In the genomic region with DNA sequence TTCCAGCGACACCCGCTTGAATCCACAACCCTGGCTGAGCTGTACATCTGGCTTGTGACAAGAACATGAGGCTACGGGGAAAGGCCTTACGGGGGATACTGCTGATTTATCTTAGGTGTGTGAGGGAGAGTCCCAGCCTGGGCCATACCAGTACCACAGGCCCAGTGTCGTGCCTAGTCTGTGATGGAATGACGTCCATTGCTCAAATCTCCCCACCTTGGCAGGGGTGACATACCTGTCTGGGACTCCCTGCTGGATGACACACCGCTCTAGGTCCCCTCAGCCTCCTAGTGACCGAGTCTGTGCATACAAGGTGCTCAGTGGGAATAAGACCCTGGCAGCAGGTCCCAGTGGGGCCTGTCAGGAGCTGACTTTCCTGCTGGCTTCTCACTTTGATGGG, we compare ENCODE assay signal across 22 mouse cellular contexts. TPM values are rescaled to one million over a fixed set of nuclear protein-coding genes. Genes with fewer than 3 reads are reported as not detected.
"Had no signal": no experiment of that assay in that cellular context is flagged by ENCODE, and none has a peak within 500 bp of the region (broad histone marks: within the 10 kb centered on the region; RNA-seq: fewer than 3 reads in every experiment).

No protein-coding gene starts in this region.

- H3K4me3 ChIP-seq: kidney, embryonic 15.5 days; left cerebral cortex, adult 2 months; liver, embryonic 13.5 days had no signal

- H3K27me3 ChIP-seq: kidney, embryonic 15.5 days; liver, embryonic 13.5 days had no signal

- H3K9ac ChIP-seq: kidney, embryonic 15.5 days; liver, embryonic 13.5 days had no signal

- H3K4me2 ChIP-seq: kidney, embryonic 15.5 days; midbrain, embryonic 11.5 days had no signal

- H3K9me3 ChIP-seq: kidney, embryonic 15.5 days; liver, embryonic 13.5 days had no signal

- H3K27ac ChIP-seq: kidney, embryonic 15.5 days; left cerebral cortex, adult 2 months; liver, embryonic 13.5 days had no signal

- H3K36me3 ChIP-seq: kidney, embryonic 15.5 days; liver, embryonic 13.5 days had no signal

- DNase-seq: kidney, postnatal 10 days; kidney, postnatal 36 days; layer of hippocampus, postnatal 36 days; liver, embryonic 13.5 days; lung, adult 2 months; midbrain, embryonic 14.5 days; thymus, adult 18-20 months had no signal

RNA-seq across cellular contexts. Expression of gene 1700023F06Rik, which starts 29.6 kb away (rescaled TPM):
- total RNA-seq: liver, adult 2 months; megakaryocyte-erythroid progenitor cell, adult 5-6 weeks; midbrain, postnatal 0 days had no signal
- polyA plus RNA-seq: liver, adult 2 months; liver, embryonic 13.5 days; liver, embryonic 16.5 days; neural tube, embryonic 11.5 days; spleen, adult 2 months had no signal

RNA-seq across cellular contexts. Expression of gene Spata32, which starts 39.5 kb away (rescaled TPM):
- total RNA-seq: liver, adult 2 months; megakaryocyte-erythroid progenitor cell, adult 5-6 weeks had no signal
- polyA plus RNA-seq: kidney, embryonic 15.5 days; limb, embryonic 11.5 days; limb, embryonic 14.5 days; liver, adult 2 months; liver, embryonic 13.5 days; liver, embryonic 16.5 days; lung, adult 2 months; lung, embryonic 16.5 days; midbrain, embryonic 11.5 days; neural tube, embryonic 11.5 days; small intestine, adult 2 months; spleen, adult 2 months; stomach, embryonic 16.5 days; urinary bladder, adult 2 months had no signal
